Mouse (Mus musculus) CH12.LX (cell line): ENCODE data around the gene Fbxl18. TPM values are rescaled to one million over a fixed set of nuclear protein-coding genes. Genes with fewer than 3 reads are reported as not detected.
A peak's percentile ranks its signal among the peaks of the same experiment; 100 is the strongest.

Experiments
- DNase-seq: peaks from one replicate; pipeline ENCODE4 v3.0.0-alpha.2; 2013; ENCODE audit errors: extremely low read depth
- H3K27ac ChIP-seq: 2 replicates; pipeline ENCODE4 v1.5.1; 2012; ENCODE audit warnings: low read depth, mild to moderate bottlenecking, control low read depth, moderate library complexity; ENCODE audit not compliant: insufficient read depth
- H3K27me3 ChIP-seq: replicated peaks from 2 replicates; pipeline ENCODE3; 2012; ENCODE audit warnings: inconsistent platforms
- H3K36me3 ChIP-seq, 2 experiments: replicated peaks in 1 of 2; 2 replicates each; pipeline versions ENCODE3 to v1.6.1; 2012; ENCODE audit warnings: inconsistent platforms in 1 of 2, low read length in 1 of 2, mild to moderate bottlenecking in 1 of 2, mixed read lengths in 1 of 2, moderate library complexity in 1 of 2; ENCODE audit not compliant: control insufficient read depth in 1 of 2, insufficient read depth in 1 of 2
- H3K4me1 ChIP-seq, 2 experiments: 2 replicates each; pipeline ENCODE4 v1.6.1; 2012; ENCODE audit warnings: inconsistent platforms in 1 of 2, moderate library complexity in 1 of 2; ENCODE audit not compliant: insufficient read depth in 2 of 2, control insufficient read depth in 1 of 2
- H3K4me2 ChIP-seq: 2 replicates; pipeline ENCODE4 v1.6.1; 2012; ENCODE audit warnings: low read depth, mild to moderate bottlenecking, control low read depth; ENCODE audit not compliant: poor library complexity, insufficient read depth, severe bottlenecking
- H3K4me3 ChIP-seq, 3 experiments: fragments of 150-350 bp in 1 of 3; sonication (generic) in 1 of 3; replicated peaks in 1 of 3; 2 replicates each; pipeline versions ENCODE3 to v1.5.1; 2011 to 2012; ENCODE audit warnings: low read depth in 2 of 3, low read length in 2 of 3, mild to moderate bottlenecking in 2 of 3, moderate library complexity in 2 of 3, control low read depth in 1 of 3, improper control_type of control experiment in 1 of 3, inconsistent platforms in 1 of 3, mixed read lengths in 1 of 3; ENCODE audit not compliant: poor library complexity in 1 of 3
- H3K79me2 ChIP-seq: replicated peaks from 2 replicates; pipeline ENCODE4 v1.6.1; 2012; ENCODE audit warnings: mild to moderate bottlenecking, moderate library complexity; ENCODE audit not compliant: control insufficient read depth, poor library complexity, insufficient read depth, severe bottlenecking; ENCODE audit errors: extremely low read depth
- H3K9ac ChIP-seq: 2 replicates; pipeline ENCODE4 v1.6.1; 2012; ENCODE audit warnings: low read depth, mild to moderate bottlenecking, control low read depth, moderate library complexity; ENCODE audit not compliant: insufficient read depth
- H3K9me3 ChIP-seq: replicated peaks from 2 replicates; pipeline ENCODE3; 2012; ENCODE audit warnings: low read length, inconsistent platforms, mixed read lengths
- CHD2 ChIP-seq: IDR thresholded peaks from 2 replicates; pipeline ENCODE4 v1.6.1; 2011; ENCODE audit warnings: low read length, improper control_type of control experiment
- CTCF ChIP-seq, 2 experiments: IDR thresholded peaks in 1 of 2; conservative IDR thresholded peaks in 1 of 2; 2 replicates each; pipeline ENCODE4 v1.5.1; 2011 to 2012; ENCODE audit warnings: low read depth in 2 of 2, low read length in 2 of 2, improper control_type of control experiment in 1 of 2, inconsistent platforms in 1 of 2, mild to moderate bottlenecking in 1 of 2, moderate library complexity in 1 of 2
- E2F4 ChIP-seq: IDR thresholded peaks from 2 replicates; pipeline ENCODE4 v1.6.1; 2011; ENCODE audit warnings: low read depth, low read length, improper control_type of control experiment; ENCODE audit not compliant: insufficient replicate concordance
- ELF1 ChIP-seq: IDR thresholded peaks from 2 replicates; pipeline ENCODE4 v1.6.1; 2014; ENCODE audit warnings: low read depth, mild to moderate bottlenecking, inconsistent platforms, low read length, improper control_type of control experiment
- EP300 ChIP-seq: IDR thresholded peaks from 2 replicates; pipeline ENCODE4 v1.6.1; 2011; ENCODE audit warnings: low read length, improper control_type of control experiment
- ETS1 ChIP-seq: conservative IDR thresholded peaks from 2 replicates; pipeline ENCODE4 v1.6.1; 2012; ENCODE audit warnings: low read depth, mild to moderate bottlenecking, inconsistent platforms, low read length, improper control_type of control experiment, moderate library complexity
- GABPA ChIP-seq: IDR thresholded peaks from 2 replicates; pipeline ENCODE4 v1.6.1; 2012; ENCODE audit warnings: low read depth, low read length, improper control_type of control experiment, inconsistent platforms; ENCODE audit not compliant: insufficient replicate concordance
- HCFC1 ChIP-seq: IDR thresholded peaks from 2 replicates; pipeline ENCODE4 v1.6.1; 2012; ENCODE audit warnings: low read depth, mild to moderate bottlenecking, inconsistent platforms, low read length, improper control_type of control experiment
- JUN ChIP-seq: IDR thresholded peaks from 2 replicates; pipeline ENCODE4 v1.6.1; 2011; ENCODE audit warnings: low read depth, mild to moderate bottlenecking, low read length, improper control_type of control experiment, moderate library complexity; ENCODE audit not compliant: insufficient read depth
- KAT2A ChIP-seq: IDR thresholded peaks from 2 replicates; pipeline ENCODE4 v1.6.1; 2012; ENCODE audit warnings: low read length, improper control_type of control experiment, inconsistent platforms; ENCODE audit not compliant: insufficient replicate concordance
- MAX ChIP-seq: IDR thresholded peaks from 2 replicates; pipeline ENCODE4 v1.6.1; 2011; ENCODE audit warnings: low read length, improper control_type of control experiment
- PAX5 ChIP-seq: IDR thresholded peaks from 2 replicates; pipeline ENCODE4 v1.6.1; 2012; ENCODE audit warnings: low read length, inconsistent platforms, mixed read lengths
- POLR2AphosphoS2 ChIP-seq: IDR thresholded peaks from 2 replicates; pipeline ENCODE4 v1.6.1; 2011; ENCODE audit warnings: low read depth, low read length, improper control_type of control experiment
- RAD21 ChIP-seq: IDR thresholded peaks from 2 replicates; pipeline ENCODE4 v1.6.1; 2011; ENCODE audit warnings: low read depth, mild to moderate bottlenecking, low read length, improper control_type of control experiment, moderate library complexity
- SMC3 ChIP-seq: IDR thresholded peaks from 2 replicates; pipeline ENCODE4 v1.6.1; 2011; ENCODE audit warnings: low read depth, low read length, improper control_type of control experiment
- TCF12 ChIP-seq: IDR thresholded peaks from 2 replicates; pipeline ENCODE4 v1.6.1; 2014; ENCODE audit warnings: low read depth, mild to moderate bottlenecking, inconsistent platforms, low read length, improper control_type of control experiment
- USF1 ChIP-seq: IDR thresholded peaks from 2 replicates; pipeline ENCODE4 v1.6.1; 2014; ENCODE audit warnings: low read depth, mild to moderate bottlenecking, inconsistent platforms, low read length, improper control_type of control experiment
- ZC3H11A ChIP-seq: IDR thresholded peaks from 2 replicates; pipeline ENCODE4 v1.6.1; 2012; ENCODE audit warnings: low read depth, mild to moderate bottlenecking, inconsistent platforms, low read length, improper control_type of control experiment
- ZNF384 ChIP-seq: IDR thresholded peaks from 2 replicates; pipeline ENCODE4 v1.6.1; 2012; ENCODE audit warnings: low read depth, low read length, improper control_type of control experiment, inconsistent platforms
- dilution Hi-C: fragments of 300-500 bp; cut with MboI; formaldehyde crosslinking; loops from 2 replicates; pipeline ENCODE4 v1.14.3; 2020; ENCODE audit warnings: low sequenced_read_pairs; ENCODE audit not compliant: extremely low pct_unique_long_range_greater_than_20kb, extremely low pct_ligation_motif_present
- in situ Hi-C: fragments of 300-500 bp; cut with MboI; formaldehyde crosslinking; loops from 3 replicates; pipeline ENCODE4 v1.14.3; 2019; ENCODE audit warnings: low sequenced_read_pairs, low pct_ligation_motif_present, low pct_unique_long_range_greater_than_20kb, mixed read lengths
- polyA plus RNA-seq: library from polyadenylated mRNA; unstranded; fragments of >175 nt; gene quantifications from 2 replicates; pipeline ENCODE4 v1.2.1, GENCODE M21; 2012; ENCODE audit warnings: low read depth; ENCODE audit not compliant: insufficient read length
- total RNA-seq, 2 experiments: library from RNA; depleted of rRNA; stranded (reverse); fragments of 300-350 nt in 1 of 2; fragments of >200 nt in 1 of 2; gene quantifications; 2 replicates each; pipeline ENCODE4 v1.2.3; 2012 to 2014

The Fbxl18 gene
- total and polyA plus RNA-seq, 3 experiments = 3.7 to 6.4 (median 5.5) TPM

DNA sequence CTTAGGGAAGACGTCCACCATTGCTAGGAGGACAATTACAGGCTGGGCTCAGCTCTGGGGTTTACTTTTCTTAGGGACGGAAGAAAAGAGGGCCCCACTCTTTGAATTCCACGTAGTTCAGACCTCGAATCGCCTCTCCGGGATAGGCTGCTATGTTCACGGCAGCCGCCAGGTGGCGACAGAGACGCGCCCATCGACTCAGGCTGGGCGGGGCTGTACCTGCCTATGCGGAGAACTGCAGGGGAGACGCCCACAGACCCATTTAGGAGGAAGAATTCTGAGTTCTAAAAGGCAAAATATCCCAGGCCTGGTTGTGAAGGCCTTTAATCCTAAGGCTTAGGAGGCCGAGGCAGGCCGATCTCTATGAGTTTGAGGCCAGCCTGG is 41.1 kb upstream of the Fbxl18 start (continued):
- TF ChIP-seq EP300 = no peak
- TF ChIP-seq GABPA = no peak
- no peak for TF ChIP-seq MAX
- no peak for TF ChIP-seq ELF1
- no peak for TF ChIP-seq POLR2AphosphoS2
- TF ChIP-seq ETS1 = no peak
- TF ChIP-seq TCF12 = 0 out of 2 replicates have a peak, but pooled peaks have one; percentile 20
- no peak for TF ChIP-seq ZNF384
- no peak for TF ChIP-seq CHD2
- TF ChIP-seq USF1 = no peak
- no peak for TF ChIP-seq KAT2A
- TF ChIP-seq RAD21 = peak; percentile 96

DNA sequence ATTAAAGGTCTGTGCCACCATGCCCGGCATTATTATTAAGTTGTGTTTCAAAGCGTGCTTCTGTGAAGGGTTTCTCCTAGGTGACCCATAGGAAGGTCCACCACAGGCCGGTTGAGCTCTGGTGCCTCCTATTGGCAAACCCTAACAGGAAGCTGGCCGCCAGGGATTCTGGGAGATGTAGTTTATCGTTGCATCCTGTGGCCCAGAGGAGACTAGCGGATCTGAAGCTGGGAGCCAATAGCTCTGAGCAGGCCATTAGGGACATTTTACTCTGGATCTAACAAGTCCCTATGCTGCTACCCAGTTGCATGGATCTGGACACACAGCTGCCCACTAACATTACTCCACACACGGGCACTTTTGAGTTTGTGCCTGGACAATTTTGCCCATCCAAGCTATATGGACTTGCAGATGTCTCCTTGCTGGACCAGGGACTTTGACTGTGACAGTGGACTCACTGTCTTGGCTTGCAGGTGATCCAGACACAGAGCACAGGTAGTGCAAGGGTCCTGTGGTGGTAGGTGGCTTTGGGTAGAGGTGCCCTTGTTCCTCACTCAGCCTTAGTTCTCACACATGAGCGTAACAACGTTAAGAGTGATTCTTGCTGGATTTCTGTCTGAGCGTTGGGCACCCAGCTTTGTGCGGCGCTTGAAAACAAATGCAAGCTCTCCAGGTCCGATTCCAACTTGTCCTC is 40.6 kb upstream of the Fbxl18 start:
- no peaks in the 10 kb centered on the region for H3K36me3 ChIP-seq
- H3K4me3 ChIP-seq = peak overlapping the region in 2 of 3 experiments; percentile 11 to 28
- H3K9ac ChIP-seq = 0 out of 2 replicates have a peak overlapping the region, but pooled peaks have one; percentile 12
- dilution Hi-C loops = no loop called here
- H3K4me1 ChIP-seq = peaks cover 10 to 36% of the 10 kb centered on the region in 2 experiments
- no peaks in the 10 kb centered on the region for H3K79me2 ChIP-seq
- in situ Hi-C loops = loop anchor here (5.0 to 25.0 kb wide), 2 partner anchors 102 to 352 kb away; partner anchors contain the start of gene Zfp853
- DNase-seq = peak; percentile 74
- peak; percentile 90; the same call in 1 of the 2 replicates for TF ChIP-seq KAT2A
- peak; percentile 98 for TF ChIP-seq HCFC1
- peak; percentile 76 for TF ChIP-seq ELF1
- TF ChIP-seq ZC3H11A = no peak
- TF ChIP-seq SMC3 = peak; percentile 20; the same call in 1 of the 2 replicates
- peak in 1 of 2 experiments; percentile 61; a peak in 2 of 4 replicates for TF ChIP-seq CTCF (conservative IDR thresholded peaks at IDR 0.05 in 1 of 2, IDR thresholded peaks at IDR 0.05 in 1 of 2; ENCODE audit: low read depth in 2 of 2, low read length in 2 of 2)
- no peak for TF ChIP-seq E2F4
- TF ChIP-seq PAX5 = no peak
- no peak for TF ChIP-seq JUN
- TF ChIP-seq RAD21 = peak; percentile 46
- H3K9me3 ChIP-seq = peaks cover 4% of the 10 kb centered on the region
- no peaks in the 10 kb centered on the region for H3K27me3 ChIP-seq
- H3K4me2 ChIP-seq = peak overlapping the region; percentile 58
- H3K27ac ChIP-seq = no peak overlapping the region
